Mouse (Mus musculus) retina, postnatal 1 day (tissue): ENCODE data around the gene Zfp286.
"Not testable (repeated sequence)": the region's sequence is repeated elsewhere in the genome, so short reads cannot be mapped to it uniquely, and the experiment has no call there.

Experiments
- DNase-seq: peaks from one replicate; pipeline ENCODE4 v3.0.0-alpha.2; 2012

The Zfp286 gene

GRCm38 (mm10) chr11:62776510-62776909 is 12.8 kb downstream of the Zfp286 start:
- DNase-seq, result no peak

- DNase-seq, result no peak
These were observed 28.4 kb downstream of the Zfp286 start for GRCm38 (mm10) chr11:62760755-62761457.

- no peak for DNase-seq
These were observed 30.8 kb downstream of the Zfp286 start for GRCm38 (mm10) chr11:62758491-62758890.

GRCm38 (mm10) chr11:62757906-62758305 is 31.4 kb downstream of the Zfp286 start:
- DNase-seq, result no peak

GRCm38 (mm10) chr11:62757143-62757507 is 32.1 kb downstream of the Zfp286 start:
- no peak for DNase-seq

GRCm38 (mm10) chr11:62756456-62757142 is 32.7 kb downstream of the Zfp286 start:
- DNase-seq, result peak; percentile 98

GRCm38 (mm10) chr11:62752780-62753179 is 36.5 kb downstream of the Zfp286 start, which contains the start of gene Gm10428:
Gm10428 (plus strand) TSS chr11:62753100.
- DNase-seq, result no peak

GRCm38 (mm10) chr11:62752191-62752590 is 37.1 kb downstream of the Zfp286 start:
- DNase-seq, result no peak

- DNase-seq, result not testable (repeated sequence)
These were observed 39.8 kb downstream of the Zfp286 start for GRCm38 (mm10) chr11:62749445-62749844.

- DNase-seq, result no peak
These were observed 41.2 kb downstream of the Zfp286 start for GRCm38 (mm10) chr11:62748062-62748461.

GRCm38 (mm10) chr11:62747227-62747626 is 42.0 kb downstream of the Zfp286 start:
- no peak for DNase-seq

GRCm38 (mm10) chr11:62746001-62746533 is 43.2 kb downstream of the Zfp286 start:
- DNase-seq, result peak; percentile 77

GRCm38 (mm10) chr11:62744103-62744502 is 45.2 kb downstream of the Zfp286 start:
- peak; percentile 81 for DNase-seq

GRCm38 (mm10) chr11:62742261-62742957 is 46.9 kb downstream of the Zfp286 start:
- DNase-seq, result no peak

- no peak for DNase-seq
These were observed 48.1 kb downstream of the Zfp286 start for GRCm38 (mm10) chr11:62741186-62741585.

- no peak for DNase-seq
These were observed 56.6 kb downstream of the Zfp286 start for GRCm38 (mm10) chr11:62732665-62733064.

- no peak for DNase-seq
These were observed 57.3 kb downstream of the Zfp286 start for GRCm38 (mm10) chr11:62732022-62732387.

GRCm38 (mm10) chr11:62731311-62732021 is 57.8 kb downstream of the Zfp286 start, which contains the start of gene Zfp287:
Zfp287 (minus strand) TSS chr11:62731905.
- peak; percentile 96 for DNase-seq

GRCm38 (mm10) chr11:62728276-62728675 is 61.0 kb downstream of the Zfp286 start:
- DNase-seq, result no peak

- DNase-seq, result no peak
These were observed 78.6 kb downstream of the Zfp286 start for GRCm38 (mm10) chr11:62710657-62711056.

- DNase-seq, result no peak
These were observed 81.0 kb downstream of the Zfp286 start for GRCm38 (mm10) chr11:62708252-62708651.

GRCm38 (mm10) chr11:62706141-62706540 is 83.1 kb downstream of the Zfp286 start:
- no peak for DNase-seq
